Mouse (Mus musculus) kidney, postnatal 0 days (tissue): ENCODE data around the gene Vmn1r70. TPM values are rescaled to one million over a fixed set of nuclear protein-coding genes. Genes with fewer than 3 reads are reported as not detected.

Source experiments
- ATAC-seq: fragments of 200-750 bp; cut with Nextera tagmentation; replicated peaks from 2 replicates; pipeline ENCODE4 v1.8.0; 2017; ENCODE audit warnings: low read depth, moderate number of reproducible peaks, moderate TSS enrichment, moderate library complexity; ENCODE audit not compliant: low FRiP score
- DNase-seq: peaks from one replicate; pipeline ENCODE4 v3.0.0-alpha.2; 2016; ENCODE audit warnings: low spot score
- H3K27ac ChIP-seq: fragments of 300-500 bp; sonication (generic); 2 replicates; pipeline ENCODE4 v1.5.1; 2014; ENCODE audit warnings: mild to moderate bottlenecking
- H3K27me3 ChIP-seq: fragments of 300-500 bp; sonication (generic); 2 replicates; pipeline ENCODE4 v1.6.1; 2014; ENCODE audit warnings: low read length, mixed read lengths; ENCODE audit not compliant: insufficient read depth
- H3K36me3 ChIP-seq: fragments of 300-500 bp; sonication (generic); 2 replicates; pipeline ENCODE4 v1.6.1; 2014; ENCODE audit warnings: low read length, mixed read lengths; ENCODE audit not compliant: insufficient read depth
- H3K4me1 ChIP-seq: fragments of 300-500 bp; sonication (generic); replicated peaks from 2 replicates; pipeline ENCODE4 v1.6.1; 2014; ENCODE audit warnings: antibody characterized with exemption, low read length, mixed read lengths; ENCODE audit not compliant: insufficient read depth
- H3K4me2 ChIP-seq: fragments of 300-500 bp; sonication (generic); 2 replicates; pipeline ENCODE4 v1.6.1; 2014; ENCODE audit warnings: mild to moderate bottlenecking, low read length, moderate library complexity, mixed read lengths
- H3K4me3 ChIP-seq: fragments of 300-500 bp; sonication (generic); replicated peaks from 2 replicates; pipeline ENCODE4 v1.5.1; 2014; ENCODE audit warnings: low read depth, low read length
- H3K9ac ChIP-seq: fragments of 300-500 bp; sonication (generic); 2 replicates; pipeline ENCODE4 v1.6.1; 2014; ENCODE audit warnings: low read depth, low read length
- H3K9me3 ChIP-seq: fragments of 300-500 bp; sonication (generic); replicated peaks from 2 replicates; pipeline ENCODE4 v1.6.1; 2016; ENCODE audit warnings: low read length, inconsistent platforms, mixed read lengths
- CTCF ChIP-seq: IDR thresholded peaks from 2 replicates; pipeline ENCODE4 v1.5.1; 2016; ENCODE audit warnings: antibody characterized with exemption, low read depth, mild to moderate bottlenecking, moderate library complexity
- WGBS: fragments of 180-500 bp; shearing (Covaris S2); extraction: QIAGEN DNeasy Blood & Tissue Kit; methylation state at CpG from one replicate; pipeline ENCODE4 v1.1.7; 2014; 5-methylcytosine and 5-hydroxymethylcytosine counted together
- polyA plus RNA-seq: library from polyadenylated mRNA; unstranded; fragments of >200 nt; fragmentation: Nextera tagmentation; extraction: Ambion mirVana; gene quantifications from 2 replicates; pipeline ENCODE4 v1.2.1, GENCODE M21; 2015

Vmn1r70 gene
- not detected in 2 replicates for polyA plus RNA-seq

DNA sequence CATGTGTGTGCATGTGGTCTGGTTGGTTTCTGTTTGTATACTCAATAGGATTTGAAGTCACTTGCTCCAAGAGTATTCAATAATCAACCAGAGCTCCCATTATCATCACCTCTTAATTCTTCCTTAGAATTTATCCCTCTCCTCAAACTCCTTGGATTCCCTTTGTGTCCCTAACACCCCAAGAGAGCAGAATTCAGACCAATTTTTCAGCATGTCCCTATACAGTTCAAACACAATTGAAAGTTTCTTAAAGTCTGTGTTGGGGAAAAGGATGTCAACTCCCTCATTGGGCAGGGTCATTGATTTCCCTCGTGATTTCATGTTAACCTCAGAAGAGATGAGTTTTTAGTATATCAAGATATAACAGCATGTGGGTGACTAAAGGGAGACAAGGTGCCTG is at the start of gene Vmn1r70:
Gene Vmn1r70, plus strand, starts transcription at position 301 of the 400 bp plus-strand sequence.
- no peaks in the 10 kb centered on the region for H3K36me3 ChIP-seq
- H3K27me3 ChIP-seq = no peaks in the 10 kb centered on the region
- no peaks in the 10 kb centered on the region for H3K4me1 ChIP-seq
- DNase-seq = no peak
- H3K4me2 ChIP-seq = no peak within 1 kb of the TSS
- no peaks in the 10 kb centered on the region for H3K9me3 ChIP-seq
- no peak within 1 kb of the TSS for H3K4me3 ChIP-seq
- TF ChIP-seq CTCF = no peak
- no peak for ATAC-seq
- 74% methylated on average over 1 of the region's 1 CpGs for WGBS
- H3K27ac ChIP-seq = no peak within 1 kb of the TSS
- H3K9ac ChIP-seq = no peak within 1 kb of the TSS

- no peak for TF ChIP-seq CTCF
- H3K4me1 ChIP-seq = no peaks in the 10 kb centered on the region
- DNase-seq (no peak), ATAC-seq (no peak)
- H3K27ac ChIP-seq = no peak within 1 kb of the TSS
- H3K4me2 ChIP-seq = no peak within 1 kb of the TSS
- no peak within 1 kb of the TSS for H3K9ac ChIP-seq
- H3K4me3 ChIP-seq = no peak within 1 kb of the TSS
- H3K36me3 ChIP-seq = no peaks in the 10 kb centered on the region
- no peaks in the 10 kb centered on the region for H3K9me3 ChIP-seq
- no peaks in the 10 kb centered on the region for H3K27me3 ChIP-seq
Observed at GRCm38 (mm10) chr7:10613559-10613958, 17.8 kb upstream of the Vmn1r70 start, which contains the start of gene Vmn1r69. Gene Vmn1r69 (minus strand): TSS chr7:10613659.

Other genes with a start within 250 kb of the Vmn1r70 start
- gene Vmn1r67, start 188.2 kb upstream of the Vmn1r70 start, polyA plus RNA-seq = not detected in 2 replicates
- gene Zik1, start 136.1 kb upstream of the Vmn1r70 start, polyA plus RNA-seq = 5.7 and 6.4 TPM in 2 replicates
- not detected in 2 replicates for gene Vmn1r68, start 73.0 kb upstream of the Vmn1r70 start, polyA plus RNA-seq
- gene Vmn1r69, start 17.9 kb upstream of the Vmn1r70 start, polyA plus RNA-seq = not detected in 2 replicates
- gene Nlrp4b, start 56.3 kb downstream of the Vmn1r70 start, polyA plus RNA-seq = not detected in 2 replicates
- not detected in 2 replicates for gene Vmn1r71, start 122.8 kb downstream of the Vmn1r70 start, polyA plus RNA-seq